Mouse (Mus musculus) left cerebral cortex, adult 8-10 months (tissue): Measurements from ENCODE around the gene Acnat2. TPM values are rescaled to one million over a fixed set of nuclear protein-coding genes. Genes with fewer than 3 reads are reported as not detected.
"Not testable (repeated sequence)": the region's sequence is repeated elsewhere in the genome, so short reads cannot be mapped to it uniquely, and the experiment has no call there.

Experiments used
- DNase-seq, 2 experiments: peaks; one replicate each; pipeline ENCODE4 v3.0.0; 2022; ENCODE audit warnings: low spot score in 2 of 2
- total RNA-seq, 4 experiments: library from RNA; stranded (reverse); gene quantifications; 2 replicates each; pipeline ENCODE4 v1.2.4; 2022

The Acnat2 gene
- total RNA-seq, result not detected

DNA sequence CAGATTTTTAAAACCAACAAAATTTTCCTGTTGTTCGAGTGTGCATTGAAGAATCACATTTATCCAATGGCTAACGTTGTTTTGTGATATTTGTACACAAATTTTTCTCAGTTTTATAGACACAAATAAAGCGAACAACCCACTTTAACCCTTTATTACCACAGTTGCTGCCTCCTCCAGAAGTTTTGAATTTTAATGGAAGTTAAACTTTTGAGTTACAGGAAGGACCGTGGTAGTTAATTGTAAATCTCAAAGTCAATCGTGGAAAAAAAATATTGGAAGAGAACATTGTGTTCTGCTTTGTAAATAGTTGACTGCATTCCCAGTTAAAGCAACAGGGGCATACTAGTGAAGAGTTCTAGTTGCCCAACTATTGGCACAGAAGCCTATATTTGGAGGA lies at the start of gene Acnat2:
Gene Acnat2, minus strand, starts transcription at position 195 of the 400 bp plus-strand sequence.
- DNase-seq, result not testable (repeated sequence)

DNA sequence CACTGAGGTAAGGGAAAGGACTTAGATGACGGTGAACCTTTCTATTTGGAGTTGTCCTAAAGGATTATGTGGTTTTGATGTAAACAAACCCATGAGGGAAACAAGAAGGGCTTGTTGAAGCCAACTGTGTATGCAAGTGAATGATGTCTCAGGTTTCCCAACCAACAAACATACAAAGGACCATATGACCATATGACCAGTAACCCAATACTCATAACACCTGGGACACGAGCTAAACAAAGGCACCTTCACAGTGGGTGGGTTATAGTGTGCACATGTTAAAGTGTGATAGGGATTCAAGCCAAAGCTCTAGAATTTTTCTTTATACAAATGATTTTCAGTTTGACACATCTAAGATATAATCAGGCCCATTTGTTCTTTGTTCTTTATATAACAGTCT lies 48.2 kb upstream of the Acnat2 start:
- no peak for DNase-seq

DNA sequence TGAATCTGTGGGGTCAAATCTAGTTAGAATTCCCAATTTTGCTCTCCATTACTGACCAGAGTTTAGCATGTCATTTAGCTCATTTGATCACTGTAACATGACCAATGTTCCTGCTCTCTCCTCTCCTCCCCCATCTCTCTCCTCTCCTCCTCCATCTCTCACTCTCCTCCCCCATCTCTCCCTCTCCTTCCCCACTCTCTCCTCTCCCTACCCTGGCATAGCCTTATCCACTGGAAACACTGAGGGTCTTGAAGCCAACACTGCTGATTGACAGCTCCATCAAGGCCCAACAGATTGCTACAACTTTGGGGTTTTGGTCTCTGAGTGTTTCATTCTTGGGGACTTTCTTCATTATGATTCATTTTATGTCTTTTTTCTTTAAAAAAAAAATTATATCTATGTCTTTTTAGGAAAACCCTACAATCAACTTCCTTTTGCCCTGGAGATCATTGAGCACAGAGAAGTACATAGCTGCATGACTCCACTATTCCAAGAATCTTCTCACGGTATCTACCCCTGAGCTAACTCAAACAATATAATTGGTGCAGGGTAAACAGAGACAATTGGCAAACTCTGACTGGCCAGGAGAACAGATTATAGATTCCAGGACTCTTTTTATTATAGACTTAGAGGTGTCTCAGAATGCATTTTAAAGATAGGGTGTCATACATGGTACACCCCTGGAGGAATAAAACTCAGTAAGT lies 44.0 kb upstream of the Acnat2 start:
- DNase-seq, result no peak

DNA sequence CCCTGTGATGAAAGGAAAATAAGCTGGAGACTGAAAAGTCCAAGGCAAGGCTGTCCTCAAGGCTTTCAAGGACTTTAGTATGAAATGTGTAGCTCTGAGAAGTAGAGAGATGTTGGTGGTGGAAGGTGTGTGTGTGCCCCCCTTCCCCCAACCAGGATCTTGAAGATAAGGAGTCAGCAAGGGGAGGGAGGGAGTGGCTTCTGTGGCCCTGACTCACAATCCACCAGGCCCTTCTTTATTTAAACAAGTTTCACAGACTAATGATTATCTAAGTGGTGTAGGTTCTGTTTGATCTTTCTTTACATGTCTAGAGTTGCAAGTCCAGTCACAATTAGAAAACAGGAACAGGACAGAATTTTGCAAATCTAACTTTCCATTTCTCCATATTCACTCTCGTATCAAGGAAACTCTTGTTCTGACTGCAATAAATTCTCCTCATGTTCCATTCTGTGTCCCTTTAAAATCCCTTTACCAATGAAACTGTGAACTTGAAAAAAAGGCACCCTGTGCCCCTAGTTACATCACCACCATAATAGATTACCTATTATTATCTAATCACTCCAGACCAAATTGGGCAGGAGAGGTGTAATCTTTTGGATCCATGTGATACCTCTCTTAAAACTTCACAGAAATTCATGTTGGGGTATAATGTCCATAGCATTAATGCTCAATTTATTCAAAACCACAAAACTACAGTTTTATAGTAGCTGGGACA lies 43.3 kb upstream of the Acnat2 start:
- DNase-seq, result not testable (repeated sequence)

DNA sequence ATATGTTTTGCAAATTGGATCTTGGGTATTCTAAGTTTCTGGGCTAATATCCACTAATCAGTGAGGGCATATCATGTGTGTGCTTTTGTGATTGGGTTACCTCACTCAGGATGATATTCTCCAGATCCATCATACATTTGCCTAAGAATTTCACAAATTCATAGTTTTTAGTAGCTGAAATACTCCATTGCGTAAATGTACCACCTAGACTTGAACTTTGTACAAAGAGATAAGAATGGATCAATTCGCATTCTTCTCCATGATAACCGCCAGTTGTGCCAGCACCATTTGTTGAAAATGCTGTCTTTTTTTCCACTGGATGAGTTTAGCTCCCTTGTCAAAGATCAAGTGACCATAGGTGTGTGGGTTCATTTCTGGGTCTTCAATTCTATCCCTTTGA lies 29.0 kb upstream of the Acnat2 start:
- not testable (repeated sequence) for DNase-seq

DNA sequence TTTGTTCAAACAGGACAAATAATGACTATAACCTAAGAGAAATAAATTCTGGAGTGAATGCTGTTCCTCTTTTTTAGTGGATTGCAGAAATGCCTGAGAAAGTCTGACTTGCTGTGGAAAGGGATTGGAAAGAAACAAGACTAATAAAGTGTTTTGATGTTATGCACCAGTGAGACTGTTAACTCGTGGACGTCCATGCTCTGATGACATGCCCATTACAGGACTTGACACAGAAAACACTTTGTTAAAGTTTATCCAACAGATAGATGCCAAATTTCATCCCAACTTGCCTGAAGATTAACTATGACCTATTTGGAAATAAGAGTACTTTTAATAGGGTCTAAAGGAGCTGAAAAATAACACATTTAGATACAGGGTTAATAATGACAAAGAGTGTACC lies 2.2 kb upstream of the Acnat2 start:
- DNase-seq, result not testable (repeated sequence)

DNA sequence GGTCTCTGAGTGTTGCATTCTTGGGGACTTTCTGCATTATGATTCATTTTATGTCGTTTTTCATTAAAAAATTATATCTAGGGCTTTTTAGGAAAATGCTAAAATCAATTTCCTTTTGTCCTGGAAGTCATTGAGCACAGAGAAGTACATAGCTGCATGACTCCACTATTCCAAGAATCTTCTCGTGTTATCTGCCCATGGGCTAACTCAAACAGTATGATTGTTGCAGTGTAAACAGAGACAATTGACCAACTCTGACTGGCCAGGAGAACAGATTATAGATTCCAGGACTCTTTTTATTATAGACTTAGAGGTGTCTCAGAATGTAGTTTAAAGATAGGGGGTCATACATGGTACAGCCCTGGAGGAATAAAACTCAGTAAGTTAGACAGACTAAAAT lies 21.1 kb downstream of the Acnat2 start:
- DNase-seq, result no peak

DNA sequence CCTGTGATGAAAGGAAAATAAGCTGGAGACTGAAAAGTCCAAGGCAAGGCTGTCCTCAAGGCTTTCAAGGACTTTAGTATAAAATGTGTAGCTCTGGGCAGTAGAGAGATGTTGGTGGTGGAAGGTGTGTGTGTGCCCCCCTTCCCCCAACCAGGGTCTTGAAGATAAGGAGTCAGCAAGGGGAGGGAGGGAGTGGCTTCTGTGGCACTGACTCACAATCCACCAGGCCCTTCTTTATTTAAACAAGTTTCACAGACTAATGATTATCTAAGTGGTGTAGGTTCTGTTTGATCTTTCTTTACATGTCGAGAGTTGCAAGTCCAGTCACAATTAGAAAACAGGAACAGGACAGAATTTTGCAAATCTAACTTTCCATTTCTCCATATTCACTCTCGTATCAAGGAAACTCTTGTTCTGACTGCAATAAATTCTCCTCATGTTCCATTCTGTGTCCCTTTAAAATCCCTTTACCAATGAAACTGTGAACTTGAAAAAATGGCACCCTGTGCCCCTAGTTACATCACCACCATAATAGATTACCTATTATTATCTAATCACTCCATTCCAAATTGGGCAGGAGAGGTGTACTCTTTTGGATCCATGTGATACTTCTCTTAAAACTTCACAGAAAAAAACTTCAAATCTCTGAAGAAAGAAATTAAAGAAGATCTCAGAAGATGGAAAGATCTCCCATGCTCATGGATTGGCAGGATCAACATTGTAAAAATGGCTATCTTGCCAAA lies 24.2 kb downstream of the Acnat2 start:
- DNase-seq, result not testable (repeated sequence)

DNA sequence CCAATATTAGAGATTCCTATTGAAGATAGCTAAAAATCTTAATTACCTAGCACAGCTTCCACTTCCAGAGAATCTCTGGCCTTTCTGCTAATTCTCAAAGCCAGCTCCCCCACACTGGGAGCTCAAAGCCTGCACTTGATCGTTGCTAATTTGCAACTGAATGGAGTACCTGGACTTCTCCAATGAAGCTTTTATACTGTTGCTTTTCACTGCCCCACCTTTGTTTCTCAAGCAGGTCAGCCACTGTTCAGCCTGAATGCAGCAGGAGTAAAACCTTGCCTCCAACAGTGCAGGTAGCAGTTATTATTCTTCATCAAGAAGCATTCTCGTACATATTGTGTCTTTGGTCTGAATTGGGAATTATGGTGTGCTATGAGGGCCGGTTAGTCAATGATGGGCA lies 39.9 kb downstream of the Acnat2 start:
- not testable (repeated sequence) for DNase-seq

DNA sequence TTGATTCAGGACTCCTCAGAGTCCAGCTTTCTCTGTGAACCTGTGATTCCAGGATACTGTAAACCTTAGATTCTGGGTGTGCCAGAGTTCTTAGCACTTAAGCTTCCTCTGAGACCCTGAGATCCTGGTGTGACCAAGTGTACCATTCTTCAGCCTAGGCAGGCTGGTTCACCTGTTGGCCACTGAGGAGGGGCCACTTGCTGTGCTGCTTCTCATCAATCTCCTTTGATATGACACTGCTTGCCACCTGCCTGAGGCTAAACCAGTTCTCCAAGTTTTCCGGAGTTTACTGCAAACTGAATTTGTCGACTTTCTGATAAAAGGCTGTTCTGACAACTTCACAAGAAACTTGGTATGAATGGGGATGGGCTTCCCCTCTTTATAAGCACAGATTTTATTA lies 50.9 kb downstream of the Acnat2 start:
- no peak for DNase-seq

DNA sequence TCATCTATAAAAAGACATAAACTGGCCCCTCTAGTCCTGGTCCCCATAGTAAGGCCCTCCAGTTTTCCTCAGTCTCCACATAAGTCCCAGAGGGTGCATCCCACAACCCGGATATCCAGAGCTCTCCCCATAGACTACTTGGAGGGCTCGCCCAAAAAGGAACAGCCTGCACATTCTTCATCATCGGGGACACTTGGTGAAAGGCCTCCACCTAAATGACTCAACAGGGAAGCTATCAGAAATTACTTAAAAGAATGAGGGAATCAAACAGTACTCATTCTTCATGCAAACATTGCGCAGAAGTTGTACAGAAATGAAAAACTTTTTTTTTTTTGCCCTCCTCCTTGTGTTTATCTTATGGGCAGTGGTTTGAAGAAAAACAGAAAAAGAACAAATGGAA lies 57.5 kb downstream of the Acnat2 start:
- DNase-seq, result no peak

DNA sequence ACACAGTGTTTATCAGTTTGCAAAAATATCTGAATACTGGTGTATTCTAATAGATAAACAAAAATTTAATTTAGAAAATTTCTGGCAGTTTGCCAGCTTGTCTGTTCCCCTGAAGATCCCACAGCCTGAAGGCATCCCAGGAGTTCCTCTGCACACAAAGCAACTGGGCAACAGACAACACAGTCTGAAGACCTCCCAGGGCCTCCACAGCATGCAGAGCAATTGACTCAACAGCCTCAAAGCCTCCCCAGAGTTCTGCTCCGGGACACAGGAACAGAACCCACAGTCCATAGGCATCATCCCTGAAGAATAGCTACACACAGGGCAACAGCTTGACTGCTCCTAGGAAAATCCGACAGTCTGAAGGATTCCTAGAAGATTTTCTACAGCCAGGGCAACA lies 59.3 kb downstream of the Acnat2 start:
- no peak for DNase-seq

DNA sequence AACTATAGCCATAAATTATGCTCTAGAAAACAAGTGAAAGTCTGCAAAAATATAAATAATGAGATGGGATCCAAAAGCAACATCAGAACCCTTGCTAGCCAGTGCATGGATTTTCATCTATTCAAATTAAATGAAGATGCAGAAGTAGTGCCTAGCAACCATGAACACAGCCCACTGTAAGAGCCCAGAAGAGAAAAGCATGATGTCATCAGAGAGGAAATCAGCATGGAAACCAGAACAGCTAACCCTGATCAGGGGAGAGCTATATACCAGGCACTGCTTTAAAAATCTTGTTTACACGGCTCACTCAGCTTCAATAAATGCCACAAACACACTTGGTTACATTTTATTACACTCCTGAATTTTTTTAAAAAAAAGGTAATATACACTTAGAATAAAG lies 60.0 kb downstream of the Acnat2 start:
- not testable (repeated sequence) for DNase-seq

DNA sequence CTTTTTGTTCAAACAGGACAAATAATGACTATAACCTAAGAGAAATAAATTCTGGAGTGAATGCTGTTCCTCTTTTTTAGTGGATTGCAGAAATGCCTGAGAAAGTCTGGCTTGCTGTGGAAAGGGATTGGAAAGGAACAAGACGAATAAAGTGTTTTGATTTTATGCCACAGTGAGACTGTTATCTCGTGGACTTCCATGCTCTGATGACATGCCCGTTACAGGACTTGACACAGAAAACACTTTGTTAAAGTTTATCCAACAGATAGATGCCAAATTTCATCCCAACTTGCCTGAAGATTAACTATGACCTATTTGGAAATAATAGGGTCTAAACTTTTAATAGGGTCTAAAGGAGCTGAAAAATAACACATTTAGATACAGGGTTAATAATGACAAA lies 67.9 kb downstream of the Acnat2 start:
- DNase-seq, result not testable (repeated sequence)

DNA sequence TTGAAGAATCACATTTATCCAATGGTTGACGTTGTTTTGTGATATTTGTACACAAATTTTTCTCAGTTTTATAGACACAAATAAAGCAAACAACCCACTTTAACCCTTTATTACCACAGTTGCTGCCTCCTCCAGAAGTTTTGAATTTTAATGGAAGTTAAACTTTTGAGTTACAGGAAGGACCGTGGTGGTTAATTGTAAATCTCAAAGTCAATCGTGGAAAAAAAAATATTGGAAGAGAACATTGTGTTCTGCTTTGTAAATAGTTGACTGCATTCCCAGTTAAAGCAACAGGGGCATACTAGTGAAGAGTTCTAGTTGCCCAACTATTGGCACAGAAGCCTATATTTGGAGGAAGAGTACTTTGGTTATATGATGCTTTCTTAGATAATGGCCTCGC lies 70.0 kb downstream of the Acnat2 start:
- not testable (repeated sequence) for DNase-seq

Other genes starting within 250 kb of the Acnat2 start
- gene Acnat1, start 65.8 kb upstream of the Acnat2 start, total RNA-seq, result not detected
- under 1 TPM in 3 of 4 experiments, not detected in 1; 0.19 to 0.27 (median 0.24) TPM for gene Baat, start 98.4 kb upstream of the Acnat2 start, total RNA-seq
- 10 to 100 TPM; 27.8 to 33.3 (median 29.2) TPM for gene Mrpl50, start 112.9 kb upstream of the Acnat2 start, total RNA-seq
- gene Zfp189, start 113.0 kb upstream of the Acnat2 start, total RNA-seq, result 10 to 100 TPM; 11.0 to 13.2 (median 11.6) TPM
- 1 to 10 TPM; 1.9 to 3.6 (median 2.5) TPM for gene Aldob, start 141.4 kb upstream of the Acnat2 start, total RNA-seq
- 10 to 100 TPM; 70.3 to 77.8 (median 74.8) TPM for gene Tmem246, start 189.7 kb upstream of the Acnat2 start, total RNA-seq
- gene Rnf20, start 223.9 kb upstream of the Acnat2 start, total RNA-seq, result 10 to 100 TPM; 63.9 to 70.8 (median 66.1) TPM